ENCODE assay signal across 7 mouse cellular contexts in the genomic region with DNA sequence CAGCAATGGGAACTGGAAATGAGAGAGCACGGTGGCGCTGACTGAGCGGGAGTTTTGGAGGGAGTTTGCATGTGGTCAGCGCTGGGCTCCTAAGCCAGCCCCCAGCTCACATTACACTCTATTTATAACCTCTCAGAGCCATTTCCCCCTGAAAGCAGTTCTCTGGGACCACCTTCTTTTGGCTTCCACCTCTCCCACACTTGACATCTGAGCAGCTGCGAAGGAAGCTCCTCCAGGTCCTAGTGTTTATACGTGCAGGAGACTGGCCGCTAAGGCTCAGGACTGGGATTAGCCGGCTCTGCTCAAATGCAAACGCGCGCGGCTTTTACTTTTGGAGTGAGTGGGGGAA. TPM values are rescaled to one million over a fixed set of nuclear protein-coding genes. Genes with fewer than 3 reads are reported as not detected.
A peak's percentile ranks its signal among the peaks of the same experiment; 100 is the strongest.
DNase-seq lines count a peak whose midpoint lies in the region; ATAC-seq and TF ChIP-seq lines count a peak whose summit lies in the region.

A gene (plus strand): TSS at position 151 of the 349 bp plus-strand sequence.

- no peak for TF ChIP-seq POLR2A in ES-Bruce4 (IDR thresholded peaks at IDR 0.05; ENCODE audit: insufficient read depth, low read length)
- no peak for TF ChIP-seq POLR2A in brain, embryonic 14.5 days (IDR thresholded peaks at IDR 0.05; ENCODE audit: borderline replicate concordance, extremely low read depth, insufficient read depth, insufficient read length, poor library complexity, severe bottlenecking)
- no peak for TF ChIP-seq POLR2A in small intestine, adult 2 months (IDR thresholded peaks at IDR 0.05; ENCODE audit: low read depth, low read length)

- H3K4me2 ChIP-seq in hindbrain, embryonic 15.5 days = peak within 1 kb of the TSS; percentile 93
- peak within 1 kb of the TSS; percentile 56 for H3K4me2 ChIP-seq in lung, embryonic 16.5 days (ENCODE audit: low read depth, low read length)

- ATAC-seq in hindbrain, embryonic 15.5 days (ENCODE audit: low FRiP score, low read depth) = peak; percentile 54
- peak; percentile 93 for ATAC-seq in lung, embryonic 16.5 days (ENCODE audit: low read depth)

- no peaks in the 10 kb centered on the region for H3K4me1 ChIP-seq in ES-Bruce4 (ENCODE audit: control insufficient read depth, insufficient read depth, low read length)
- peaks cover 17% of the 10 kb centered on the region for H3K4me1 ChIP-seq in hindbrain, embryonic 15.5 days (replicated peaks)
- H3K4me1 ChIP-seq in lung, embryonic 16.5 days (replicated peaks; ENCODE audit: control insufficient read depth, insufficient read depth, low read length) = peaks cover 5% of the 10 kb centered on the region
- peaks cover 2% of the 10 kb centered on the region; the same call in 1 of the 2 replicates for H3K4me1 ChIP-seq in small intestine, adult 2 months (ENCODE audit: control insufficient read depth, insufficient read depth, insufficient read length, low read length)

- H3K36me3 ChIP-seq in ES-Bruce4 (ENCODE audit: control insufficient read depth, insufficient read depth, low read length, poor library complexity, severe bottlenecking) = no peaks in the 10 kb centered on the region
- no peaks in the 10 kb centered on the region for H3K36me3 ChIP-seq in hindbrain, embryonic 15.5 days
- H3K36me3 ChIP-seq in lung, embryonic 16.5 days (ENCODE audit: control insufficient read depth, insufficient read depth, low read length) = no peaks in the 10 kb centered on the region
- no peaks in the 10 kb centered on the region for H3K36me3 ChIP-seq in small intestine, adult 2 months (ENCODE audit: control insufficient read depth, insufficient read depth, low read length)

- intact Hi-C loops in gastrocnemius, postnatal 14 days (cut with DNase I; ENCODE audit: low total_unique reads) = no loop called here

- H3K4me3 ChIP-seq in ES-Bruce4 (ENCODE audit: low read depth, low read length) = peak within 1 kb of the TSS; percentile 35
- peak within 1 kb of the TSS; percentile 45 for H3K4me3 ChIP-seq in hindbrain, embryonic 15.5 days
- H3K4me3 ChIP-seq in lung, embryonic 16.5 days (ENCODE audit: low read length) = peak within 1 kb of the TSS; percentile 57
- peak within 1 kb of the TSS; percentile 41 for H3K4me3 ChIP-seq in small intestine, adult 2 months (ENCODE audit: low read depth, low read length)

- TF ChIP-seq CTCF in ES-Bruce4 (IDR thresholded peaks at IDR 0.05; ENCODE audit: low read depth, low read length) = no peak
- no peak for TF ChIP-seq CTCF in brain, embryonic 14.5 days (IDR thresholded peaks at IDR 0.05; ENCODE audit: borderline replicate concordance, extremely low read depth, insufficient read depth, insufficient read length)
- no peak for TF ChIP-seq CTCF in small intestine, adult 2 months (IDR thresholded peaks at IDR 0.05; ENCODE audit: extremely low read depth, insufficient read length, insufficient replicate concordance, low read depth, low read length)

- TF ChIP-seq EP300 in ES-Bruce4 (IDR thresholded peaks at IDR 0.05; ENCODE audit: insufficient read depth, low read depth, low read length) = no peak

- no peak within 1 kb of the TSS for H3K9ac ChIP-seq in ES-Bruce4 (ENCODE audit: low read depth, poor library complexity, severe bottlenecking)
- peak within 1 kb of the TSS; percentile 40 for H3K9ac ChIP-seq in hindbrain, embryonic 15.5 days
- peak within 1 kb of the TSS; percentile 72 for H3K9ac ChIP-seq in lung, embryonic 16.5 days (ENCODE audit: low read length)

- no peaks in the 10 kb centered on the region for H3K9me3 ChIP-seq in ES-Bruce4 (replicated peaks; ENCODE audit: control insufficient read depth, insufficient read depth, low read length, poor library complexity, severe bottlenecking)
- no peaks in the 10 kb centered on the region for H3K9me3 ChIP-seq in hindbrain, embryonic 15.5 days
- H3K9me3 ChIP-seq in lung, embryonic 16.5 days (ENCODE audit: control insufficient read depth, low read length) = no peaks in the 10 kb centered on the region

- H3K27ac ChIP-seq in ES-Bruce4 (ENCODE audit: insufficient read depth, low read length) = no peak within 1 kb of the TSS
- H3K27ac ChIP-seq in hindbrain, embryonic 15.5 days (replicated peaks) = no peak within 1 kb of the TSS
- H3K27ac ChIP-seq in lung, embryonic 16.5 days (ENCODE audit: low read length) = peak within 1 kb of the TSS; percentile 81
- no peak within 1 kb of the TSS for H3K27ac ChIP-seq in small intestine, adult 2 months (ENCODE audit: insufficient read depth, low read depth, low read length)

- H3K27me3 ChIP-seq in ES-Bruce4 (ENCODE audit: control insufficient read depth, insufficient read depth, low read length, poor library complexity, severe bottlenecking) = peaks cover 6% of the 10 kb centered on the region
- peaks cover 47% of the 10 kb centered on the region for H3K27me3 ChIP-seq in hindbrain, embryonic 15.5 days
- H3K27me3 ChIP-seq in lung, embryonic 16.5 days (ENCODE audit: control insufficient read depth, insufficient read depth, low read depth, low read length) = peaks cover 3% of the 10 kb centered on the region; the same call in 1 of the 2 replicates
- peaks cover 13% of the 10 kb centered on the region for H3K27me3 ChIP-seq in small intestine, adult 2 months (ENCODE audit: control insufficient read depth, insufficient read depth, low read length)

- peak; percentile 55 for DNase-seq in brain, embryonic 14.5 days (ENCODE audit: low read depth)
- peak; percentile 77 for DNase-seq in gastrocnemius, postnatal 14 days
- DNase-seq in layer of hippocampus, adult 8-10 months (ENCODE audit: low spot score in 2 of 2) = no peak

- under 1% methylated on average over 12 of the region's 12 CpGs for WGBS in hindbrain, embryonic 15.5 days
- under 1% methylated on average over 12 of the region's 12 CpGs for WGBS in lung, embryonic 16.5 days
- WGBS in small intestine, adult 2 months = 1% methylated on average over 12 of the region's 12 CpGs

RNA-seq across cellular contexts. Expression of the gene that starts here (rescaled TPM):
- polyA plus RNA-seq in ES-Bruce4 (2011; ENCODE audit: insufficient read depth, insufficient read length, low read depth, missing spikeins) = not detected in 2 replicates
- polyA plus RNA-seq in brain, embryonic 14.5 days (2012; rRNA removed) = 0.96 and 2.1 TPM in 2 replicates
- 10 to 100 TPM; 21.3 to 29.0 TPM for total RNA-seq in gastrocnemius, postnatal 14 days (2021)
- 0.52 and 0.84 TPM in 2 replicates for polyA plus RNA-seq in hindbrain, embryonic 15.5 days (2015; fragmentation: Nextera tagmentation; extraction: Ambion mirVana)
- polyA plus RNA-seq in lung, embryonic 16.5 days (2015; fragmentation: Nextera tagmentation; extraction: Ambion mirVana) = 44.6 and 46.4 TPM in 2 replicates
- 0.19 and 0.22 TPM in 2 replicates for polyA plus RNA-seq in small intestine, adult 2 months (2012; rRNA removed)
- not detected for total RNA-seq in layer of hippocampus, adult 8-10 months (2022)

Comparison
In these comparisons a context has a peak if more than half of its experiments do, and no peak if none do; other contexts are left out.
1. RNA of the gene that starts here (total RNA-seq): 21.3 to 29.0 TPM in gastrocnemius, postnatal 14 days; not detected in layer of hippocampus, adult 8-10 months; every median in the first group is over 10 times any median in the second.
2. RNA of the gene that starts here (polyA plus RNA-seq): 44.6 to 46.4 TPM in lung, embryonic 16.5 days; 0.96 to 2.1 TPM in brain, embryonic 14.5 days, 0.52 to 0.84 TPM in hindbrain, embryonic 15.5 days, 0.19 to 0.22 TPM in small intestine, adult 2 months and not detected in ES-Bruce4; every median in the first group is over 10 times any median in the second.
3. Peak in ATAC-seq, H3K4me3 ChIP-seq, H3K9ac ChIP-seq and H3K4me2 ChIP-seq in hindbrain, embryonic 15.5 days; RNA of the gene not detected or under 1 TPM.
4. DNase-seq: peak in brain, embryonic 14.5 days (single experiment) and gastrocnemius, postnatal 14 days (single experiment); none in layer of hippocampus, adult 8-10 months (0 of 2).
5. Peak in every context shown above with its lines, with median percentiles within 50 percentile points of each other: H3K4me3 ChIP-seq.